Mouse (Mus musculus) CH12.LX (cell line): ENCODE measurements around the gene Ajuba. TPM values are rescaled to one million over a fixed set of nuclear protein-coding genes. Genes with fewer than 3 reads are reported as not detected.

Experiments used
- DNase-seq: peaks from one replicate; pipeline ENCODE4 v3.0.0-alpha.2; 2013; ENCODE audit errors: extremely low read depth
- H3K27ac ChIP-seq: 2 replicates; pipeline ENCODE4 v1.5.1; 2012; ENCODE audit warnings: low read depth, mild to moderate bottlenecking, control low read depth, moderate library complexity; ENCODE audit not compliant: insufficient read depth
- H3K27me3 ChIP-seq: replicated peaks from 2 replicates; pipeline ENCODE3; 2012; ENCODE audit warnings: inconsistent platforms
- H3K36me3 ChIP-seq, 2 experiments: replicated peaks in 1 of 2; 2 replicates each; pipeline versions ENCODE3 to v1.6.1; 2012; ENCODE audit warnings: inconsistent platforms in 1 of 2, low read length in 1 of 2, mild to moderate bottlenecking in 1 of 2, mixed read lengths in 1 of 2, moderate library complexity in 1 of 2; ENCODE audit not compliant: control insufficient read depth in 1 of 2, insufficient read depth in 1 of 2
- H3K4me1 ChIP-seq, 2 experiments: 2 replicates each; pipeline ENCODE4 v1.6.1; 2012; ENCODE audit warnings: inconsistent platforms in 1 of 2, moderate library complexity in 1 of 2; ENCODE audit not compliant: insufficient read depth in 2 of 2, control insufficient read depth in 1 of 2
- H3K4me2 ChIP-seq: 2 replicates; pipeline ENCODE4 v1.6.1; 2012; ENCODE audit warnings: low read depth, mild to moderate bottlenecking, control low read depth; ENCODE audit not compliant: poor library complexity, insufficient read depth, severe bottlenecking
- H3K4me3 ChIP-seq, 3 experiments: fragments of 150-350 bp in 1 of 3; sonication (generic) in 1 of 3; replicated peaks in 1 of 3; 2 replicates each; pipeline versions ENCODE3 to v1.5.1; 2011 to 2012; ENCODE audit warnings: low read depth in 2 of 3, low read length in 2 of 3, mild to moderate bottlenecking in 2 of 3, moderate library complexity in 2 of 3, control low read depth in 1 of 3, improper control_type of control experiment in 1 of 3, inconsistent platforms in 1 of 3, mixed read lengths in 1 of 3; ENCODE audit not compliant: poor library complexity in 1 of 3
- H3K79me2 ChIP-seq: replicated peaks from 2 replicates; pipeline ENCODE4 v1.6.1; 2012; ENCODE audit warnings: mild to moderate bottlenecking, moderate library complexity; ENCODE audit not compliant: control insufficient read depth, poor library complexity, insufficient read depth, severe bottlenecking; ENCODE audit errors: extremely low read depth
- H3K9ac ChIP-seq: 2 replicates; pipeline ENCODE4 v1.6.1; 2012; ENCODE audit warnings: low read depth, mild to moderate bottlenecking, control low read depth, moderate library complexity; ENCODE audit not compliant: insufficient read depth
- H3K9me3 ChIP-seq: replicated peaks from 2 replicates; pipeline ENCODE3; 2012; ENCODE audit warnings: low read length, inconsistent platforms, mixed read lengths
- BHLHE40 ChIP-seq: IDR thresholded peaks from 2 replicates; pipeline ENCODE4 v1.6.1; 2011; ENCODE audit warnings: mild to moderate bottlenecking, low read depth, low read length, improper control_type of control experiment
- CHD1 ChIP-seq: IDR thresholded peaks from 2 replicates; pipeline ENCODE4 v1.6.1; 2012; ENCODE audit warnings: low read depth, low read length, improper control_type of control experiment, inconsistent platforms
- CHD2 ChIP-seq: IDR thresholded peaks from 2 replicates; pipeline ENCODE4 v1.6.1; 2011; ENCODE audit warnings: low read length, improper control_type of control experiment
- CTCF ChIP-seq, 2 experiments: IDR thresholded peaks in 1 of 2; conservative IDR thresholded peaks in 1 of 2; 2 replicates each; pipeline ENCODE4 v1.5.1; 2011 to 2012; ENCODE audit warnings: low read depth in 2 of 2, low read length in 2 of 2, improper control_type of control experiment in 1 of 2, inconsistent platforms in 1 of 2, mild to moderate bottlenecking in 1 of 2, moderate library complexity in 1 of 2
- E2F4 ChIP-seq: IDR thresholded peaks from 2 replicates; pipeline ENCODE4 v1.6.1; 2011; ENCODE audit warnings: low read depth, low read length, improper control_type of control experiment; ENCODE audit not compliant: insufficient replicate concordance
- ELF1 ChIP-seq: IDR thresholded peaks from 2 replicates; pipeline ENCODE4 v1.6.1; 2014; ENCODE audit warnings: low read depth, mild to moderate bottlenecking, inconsistent platforms, low read length, improper control_type of control experiment
- GABPA ChIP-seq: IDR thresholded peaks from 2 replicates; pipeline ENCODE4 v1.6.1; 2012; ENCODE audit warnings: low read depth, low read length, improper control_type of control experiment, inconsistent platforms; ENCODE audit not compliant: insufficient replicate concordance
- IRF4 ChIP-seq: IDR thresholded peaks from 2 replicates; pipeline ENCODE4 v1.6.1; 2014; ENCODE audit warnings: low read depth, mild to moderate bottlenecking, inconsistent platforms, low read length, improper control_type of control experiment
- JUN ChIP-seq: IDR thresholded peaks from 2 replicates; pipeline ENCODE4 v1.6.1; 2011; ENCODE audit warnings: low read depth, mild to moderate bottlenecking, low read length, improper control_type of control experiment, moderate library complexity; ENCODE audit not compliant: insufficient read depth
- KAT2A ChIP-seq: IDR thresholded peaks from 2 replicates; pipeline ENCODE4 v1.6.1; 2012; ENCODE audit warnings: low read length, improper control_type of control experiment, inconsistent platforms; ENCODE audit not compliant: insufficient replicate concordance
- MAFK ChIP-seq: IDR thresholded peaks from 2 replicates; pipeline ENCODE4 v1.6.1; 2011; ENCODE audit warnings: low read length, improper control_type of control experiment; ENCODE audit not compliant: insufficient replicate concordance
- MAZ ChIP-seq: IDR thresholded peaks from 2 replicates; pipeline ENCODE4 v1.6.1; 2012; ENCODE audit warnings: low read depth, mild to moderate bottlenecking, inconsistent platforms, low read length, improper control_type of control experiment, moderate library complexity
- MEF2A ChIP-seq: IDR thresholded peaks from 2 replicates; pipeline ENCODE4 v1.6.1; 2014; ENCODE audit warnings: low read depth, mild to moderate bottlenecking, inconsistent platforms, low read length, improper control_type of control experiment, borderline replicate concordance
- MXI1 ChIP-seq: IDR thresholded peaks from 2 replicates; pipeline ENCODE4 v1.6.1; 2011; ENCODE audit warnings: mild to moderate bottlenecking, low read depth, low read length, improper control_type of control experiment
- MYC ChIP-seq: IDR thresholded peaks from 2 replicates; pipeline ENCODE4 v1.6.1; 2011; ENCODE audit warnings: low read depth, mild to moderate bottlenecking, improper control_type of control experiment, low read length
- POLR2AphosphoS2 ChIP-seq: IDR thresholded peaks from 2 replicates; pipeline ENCODE4 v1.6.1; 2011; ENCODE audit warnings: low read depth, low read length, improper control_type of control experiment
- RAD21 ChIP-seq: IDR thresholded peaks from 2 replicates; pipeline ENCODE4 v1.6.1; 2011; ENCODE audit warnings: low read depth, mild to moderate bottlenecking, low read length, improper control_type of control experiment, moderate library complexity
- TBP ChIP-seq: conservative IDR thresholded peaks from 2 replicates; pipeline ENCODE4 v1.6.1; 2011; ENCODE audit warnings: low read depth, low read length, improper control_type of control experiment
- UBTF ChIP-seq: IDR thresholded peaks from 2 replicates; pipeline ENCODE4 v1.6.1; 2012; ENCODE audit warnings: low read depth, mild to moderate bottlenecking, inconsistent platforms, low read length, improper control_type of control experiment, moderate library complexity
- ZNF384 ChIP-seq: IDR thresholded peaks from 2 replicates; pipeline ENCODE4 v1.6.1; 2012; ENCODE audit warnings: low read depth, low read length, improper control_type of control experiment, inconsistent platforms
- dilution Hi-C: fragments of 300-500 bp; cut with MboI; formaldehyde crosslinking; loops from 2 replicates; pipeline ENCODE4 v1.14.3; 2020; ENCODE audit warnings: low sequenced_read_pairs; ENCODE audit not compliant: extremely low pct_unique_long_range_greater_than_20kb, extremely low pct_ligation_motif_present
- in situ Hi-C: fragments of 300-500 bp; cut with MboI; formaldehyde crosslinking; loops from 3 replicates; pipeline ENCODE4 v1.14.3; 2019; ENCODE audit warnings: low sequenced_read_pairs, low pct_ligation_motif_present, low pct_unique_long_range_greater_than_20kb, mixed read lengths
- polyA plus RNA-seq: library from polyadenylated mRNA; unstranded; fragments of >175 nt; gene quantifications from 2 replicates; pipeline ENCODE4 v1.2.1, GENCODE M21; 2012; ENCODE audit warnings: low read depth; ENCODE audit not compliant: insufficient read length
- total RNA-seq, 2 experiments: library from RNA; depleted of rRNA; stranded (reverse); fragments of 300-350 nt in 1 of 2; fragments of >200 nt in 1 of 2; gene quantifications; 2 replicates each; pipeline ENCODE4 v1.2.3; 2012 to 2014

Gene Ajuba
- total and polyA plus RNA-seq, 3 experiments = 0.13 to 0.34 TPM; not detected in 1

DNA sequence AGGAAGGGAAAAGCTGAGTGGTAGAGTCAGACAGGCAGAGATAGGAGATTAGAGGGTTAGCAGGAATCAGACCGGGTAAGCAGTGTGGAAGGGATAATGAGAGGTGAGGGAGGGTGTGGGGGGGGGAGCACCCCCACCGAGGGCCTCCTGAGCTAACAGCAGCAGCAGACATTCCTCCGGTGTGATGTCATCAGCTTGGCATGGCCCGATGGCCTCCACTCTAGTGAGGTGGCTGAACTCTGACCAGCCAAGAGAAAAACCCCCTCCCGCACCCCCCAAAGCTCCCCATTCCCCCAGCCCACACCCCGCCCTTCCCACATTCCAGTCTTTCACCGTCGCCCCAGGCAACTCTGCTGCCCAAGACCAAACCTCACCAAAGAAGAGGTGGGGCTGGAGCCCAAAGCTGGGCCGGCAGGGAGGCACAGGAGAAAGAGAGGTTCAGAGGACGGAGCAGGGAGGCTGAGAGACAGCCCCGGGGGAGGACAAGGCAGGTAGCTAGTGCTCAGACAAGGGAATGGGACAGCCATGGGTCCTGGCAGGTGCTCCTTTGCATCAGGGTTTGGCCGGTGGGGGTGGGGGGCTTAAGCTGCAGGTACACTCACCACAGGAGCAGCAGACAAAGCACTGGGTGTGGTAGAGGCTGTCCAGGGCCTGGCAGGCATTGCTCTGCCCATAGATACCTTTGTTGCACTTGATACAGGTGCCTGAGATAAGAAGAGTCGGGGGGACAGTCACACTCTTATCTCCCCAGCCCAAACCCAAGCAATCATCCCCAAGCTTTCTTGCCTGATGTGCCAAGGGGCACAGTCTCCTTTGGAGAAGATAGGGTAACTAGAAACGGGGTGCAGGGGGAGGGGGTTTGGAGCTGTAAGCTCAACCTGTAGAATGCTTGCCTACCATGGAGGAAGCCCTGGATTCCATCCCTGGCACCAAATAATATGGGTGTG is 4.3 kb downstream of the Ajuba start:
- no peaks in the 10 kb centered on the region for H3K36me3 ChIP-seq
- TF ChIP-seq GABPA (no peak), JUN (no peak), BHLHE40 (no peak), ELF1 (no peak), POLR2AphosphoS2 (no peak), UBTF (no peak), MEF2A (no peak)
- peaks cover 26% of the 10 kb centered on the region for H3K9me3 ChIP-seq
- peaks cover 3% of the 10 kb centered on the region for H3K27me3 ChIP-seq
- no peaks in the 10 kb centered on the region for H3K79me2 ChIP-seq
- dilution Hi-C loops (no loop called here), in situ Hi-C loops (loop anchor here (10.0 to 25.0 kb wide), 2 partner anchors 62 to 511 kb away; no protein-coding TSS in a partner anchor)
- H3K4me2 ChIP-seq = no peak overlapping the region
- no peak overlapping the region for H3K9ac ChIP-seq
- peaks cover 0 to 15% of the 10 kb centered on the region in 2 experiments; a peak in 2 of 4 replicates for H3K4me1 ChIP-seq
- H3K27ac ChIP-seq = no peak overlapping the region
- H3K4me3 ChIP-seq = no peak overlapping the region
- no peak for DNase-seq

DNA sequence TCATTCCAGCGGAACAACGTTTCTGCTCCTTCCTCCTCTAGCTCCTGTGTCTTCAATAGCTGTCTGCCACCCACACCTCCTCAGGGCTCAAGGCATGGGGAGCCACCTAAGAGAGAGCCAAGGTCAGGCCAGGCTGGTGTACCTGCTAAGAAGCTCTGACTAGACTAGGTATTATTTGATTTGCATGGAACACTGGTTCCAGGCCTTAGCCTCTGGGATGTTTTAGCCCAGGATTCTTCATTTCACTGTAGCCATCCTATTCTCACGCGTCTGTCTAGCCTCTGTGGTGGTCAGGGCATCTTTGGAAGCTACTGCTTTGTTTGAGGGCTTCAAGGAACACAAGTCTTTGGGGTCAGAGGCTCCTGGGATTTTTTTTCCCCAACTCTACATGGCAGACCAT is 5.2 kb downstream of the Ajuba start:
- Histone ChIP-seq H3K36me3 (no peaks in the 10 kb centered on the region), H3K27me3 (peaks cover 3% of the 10 kb centered on the region), H3K4me3 (no peak overlapping the region), H3K4me1 (peaks cover 0 to 16% of the 10 kb centered on the region in 2 experiments; a peak in 2 of 4 replicates)
- TF ChIP-seq MXI1 (no peak), POLR2AphosphoS2 (no peak), MYC (no peak), UBTF (no peak), KAT2A (no peak), MAFK (no peak), TBP (no peak), MAZ (no peak), RAD21 (no peak), CHD1 (no peak), E2F4 (no peak), CHD2 (no peak), CTCF (conservative IDR thresholded peaks at IDR 0.05 in 1 of 2, IDR thresholded peaks at IDR 0.05 in 1 of 2; ENCODE audit: low read depth in 2 of 2, low read length in 2 of 2) (no peak), IRF4 (no peak), ZNF384 (no peak)
- TF ChIP-seq, all 38 proteins: peak for 0
- dilution Hi-C loops (no loop called here), in situ Hi-C loops (loop anchor here (10.0 to 25.0 kb wide), 2 partner anchors 63 to 510 kb away; no protein-coding TSS in a partner anchor)
- Histone ChIP-seq H3K79me2 (no peaks in the 10 kb centered on the region), H3K4me2 (no peak overlapping the region), H3K9ac (no peak overlapping the region), H3K27ac (no peak overlapping the region), H3K9me3 (peaks cover 18% of the 10 kb centered on the region)
- no peak for DNase-seq
